Mouse (Mus musculus) liver, embryonic 16.5 days (tissue): ENCODE measurements around the gene Pla2g4a. TPM values are rescaled to one million over a fixed set of nuclear protein-coding genes. Genes with fewer than 3 reads are reported as not detected.

Experiments
- ATAC-seq: fragments of 200-750 bp; cut with Nextera tagmentation; 2 replicates; pipeline ENCODE4 v1.8.0; 2017; ENCODE audit warnings: low read depth, mild to moderate bottlenecking, moderate number of reproducible peaks, moderate library complexity
- H3K27ac ChIP-seq: fragments of 300-500 bp; sonication (generic); 2 replicates; pipeline ENCODE4 v1.5.1; 2014; ENCODE audit warnings: mild to moderate bottlenecking, low read length
- H3K27me3 ChIP-seq: fragments of 300-500 bp; sonication (generic); 2 replicates; pipeline ENCODE4 v1.6.1; 2014; ENCODE audit warnings: low read depth, low read length, mixed read lengths; ENCODE audit not compliant: control insufficient read depth, insufficient read depth
- H3K36me3 ChIP-seq: fragments of 300-500 bp; sonication (generic); 2 replicates; pipeline ENCODE4 v1.6.1; 2014; ENCODE audit warnings: mild to moderate bottlenecking; ENCODE audit not compliant: control insufficient read depth, insufficient read depth
- H3K4me1 ChIP-seq: fragments of 300-500 bp; sonication (generic); 2 replicates; pipeline ENCODE4 v1.6.1; 2014; ENCODE audit warnings: low read depth, low read length, mixed read lengths; ENCODE audit not compliant: control insufficient read depth
- H3K4me2 ChIP-seq: fragments of 300-500 bp; sonication (generic); 2 replicates; pipeline ENCODE4 v1.6.1; 2014; ENCODE audit warnings: low read depth, low read length, mixed read lengths
- H3K4me3 ChIP-seq: fragments of 300-500 bp; sonication (generic); 2 replicates; pipeline ENCODE4 v1.5.1; 2014; ENCODE audit warnings: low read depth, mild to moderate bottlenecking, low read length
- H3K9ac ChIP-seq: fragments of 300-500 bp; sonication (generic); 2 replicates; pipeline ENCODE4 v1.6.1; 2014; ENCODE audit warnings: low read depth, low read length
- H3K9me3 ChIP-seq: fragments of 300-500 bp; sonication (generic); replicated peaks from 2 replicates; pipeline ENCODE4 v1.6.1; 2016; ENCODE audit warnings: low read length; ENCODE audit not compliant: control insufficient read depth
- WGBS: fragments of 180-500 bp; shearing (Covaris S2); extraction: QIAGEN DNeasy Blood & Tissue Kit; methylation state at CpG from one replicate; pipeline ENCODE4 v1.1.7; 2014; ENCODE audit not compliant: insufficient replicate concordance; 5-methylcytosine and 5-hydroxymethylcytosine counted together
- polyA plus RNA-seq: library from polyadenylated mRNA; unstranded; fragments of >200 nt; fragmentation: Nextera tagmentation; extraction: Ambion mirVana; gene quantifications from 2 replicates; pipeline ENCODE4 v1.2.1, GENCODE M21; 2015

Gene Pla2g4a
- polyA plus RNA-seq, 1 experiment from 2014 or later: 5.7 TPM

DNA sequence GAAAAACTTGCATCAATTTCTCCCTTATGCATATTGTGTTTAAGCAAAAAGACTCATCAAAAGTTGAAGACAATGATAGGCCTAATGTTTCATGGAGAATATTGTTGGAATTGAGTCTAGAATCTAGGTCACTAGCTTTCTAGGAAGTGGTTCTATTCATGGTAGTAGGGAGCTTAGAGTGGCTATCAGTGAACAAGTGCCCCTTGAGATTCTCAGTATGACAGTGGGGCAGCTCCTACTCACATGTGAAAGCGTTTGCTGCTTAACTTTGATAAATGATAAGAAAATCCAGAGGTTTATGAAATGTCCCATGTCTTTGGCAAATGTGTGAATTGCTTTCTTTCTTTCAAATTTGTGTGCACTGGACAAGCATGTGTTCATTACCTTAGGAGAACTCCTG, 2.0 kb downstream of the Pla2g4a start:
- Histone ChIP-seq H3K9ac (no peak overlapping the region), H3K27ac (no peak overlapping the region), H3K4me2 (no peak overlapping the region), H3K27me3 (no peaks in the 10 kb centered on the region), H3K4me3 (no peak overlapping the region), H3K4me1 (no peaks in the 10 kb centered on the region; the same call in 1 of the 2 replicates), H3K36me3 (no peaks in the 10 kb centered on the region), H3K9me3 (no peaks in the 10 kb centered on the region)
- ATAC-seq: no peak
- WGBS: 6% methylated on average over 1 of the region's 1 CpGs

DNA sequence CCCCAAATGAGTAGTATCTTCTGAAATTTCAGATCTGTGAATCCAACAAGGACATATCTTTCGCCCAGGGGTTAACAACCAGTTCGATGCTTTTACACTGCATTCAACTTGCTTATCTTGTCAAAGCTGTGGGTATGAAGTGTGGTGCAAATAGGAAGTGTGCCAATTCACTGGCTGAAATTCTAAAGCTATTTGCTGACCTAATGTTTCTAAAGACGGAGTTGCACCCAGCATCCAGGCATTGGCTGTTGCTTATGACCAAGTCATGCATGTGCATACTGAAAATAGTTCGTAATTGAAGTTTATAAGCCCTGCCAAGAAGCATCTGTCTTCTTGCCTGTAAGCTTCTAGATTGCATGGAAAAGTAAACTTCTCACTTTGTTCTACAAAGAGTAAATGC, 5.6 kb downstream of the Pla2g4a start:
- no peak overlapping the region for H3K9ac ChIP-seq
- H3K4me1 ChIP-seq: no peaks in the 10 kb centered on the region; the same call in 1 of the 2 replicates
- no peaks in the 10 kb centered on the region for H3K36me3 ChIP-seq
- 20% methylated on average over 4 of the region's 4 CpGs for WGBS
- H3K27me3 ChIP-seq: no peaks in the 10 kb centered on the region
- H3K27ac ChIP-seq: no peak overlapping the region
- no peak overlapping the region for H3K4me2 ChIP-seq
- H3K9me3 ChIP-seq: no peaks in the 10 kb centered on the region
- ATAC-seq: peak; percentile 24
- H3K4me3 ChIP-seq: no peak overlapping the region

DNA sequence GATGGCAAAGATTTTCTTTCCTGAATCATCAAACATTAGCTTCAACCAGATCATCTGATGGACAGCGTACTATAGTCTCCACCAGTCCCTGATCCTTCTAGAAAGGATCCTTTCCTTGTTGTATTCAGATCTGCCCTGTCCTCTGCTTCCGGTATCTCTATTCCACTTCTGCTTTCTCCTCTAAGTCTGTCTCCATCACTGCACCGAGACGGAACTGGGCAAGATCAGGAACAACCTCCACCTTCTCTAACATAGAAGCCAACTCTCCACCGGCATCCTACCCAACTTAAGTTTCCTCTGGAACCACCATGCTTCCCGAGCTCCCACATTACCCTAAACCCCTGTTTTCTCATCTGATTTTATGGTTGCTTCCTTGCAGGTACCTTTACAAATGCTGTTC, 7.1 kb downstream of the Pla2g4a start:
- no peak overlapping the region for H3K9ac ChIP-seq
- no peak overlapping the region for H3K27ac ChIP-seq
- no peaks in the 10 kb centered on the region; the same call in 1 of the 2 replicates for H3K4me1 ChIP-seq
- no peak overlapping the region for H3K4me2 ChIP-seq
- H3K4me3 ChIP-seq: no peak overlapping the region
- ATAC-seq: peak; percentile 51
- WGBS: 35% methylated on average over 6 of the region's 6 CpGs
- H3K9me3 ChIP-seq: no peaks in the 10 kb centered on the region
- no peaks in the 10 kb centered on the region for H3K27me3 ChIP-seq
- no peaks in the 10 kb centered on the region for H3K36me3 ChIP-seq

DNA sequence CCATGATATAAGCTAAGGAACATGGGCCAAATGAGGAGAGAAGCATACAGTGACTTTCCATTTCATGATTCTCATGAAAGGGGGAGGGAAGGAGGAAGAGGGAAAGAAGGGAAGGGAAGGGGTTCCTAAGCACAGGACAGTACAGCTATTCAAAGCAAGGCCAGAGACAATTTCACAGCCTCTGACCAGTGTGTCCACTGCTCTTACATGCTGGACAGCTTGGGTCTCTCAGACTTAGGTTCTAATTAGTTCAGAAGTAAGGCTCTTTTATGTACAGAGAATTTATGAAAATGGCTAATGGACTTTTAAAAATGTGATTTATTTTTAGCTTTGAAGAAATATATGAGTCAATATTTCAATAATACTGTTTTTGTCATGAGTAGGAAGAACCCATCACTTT, 9.0 kb downstream of the Pla2g4a start:
- H3K4me1 ChIP-seq: peaks cover 8% of the 10 kb centered on the region
- ATAC-seq: no peak
- no peak overlapping the region for H3K9ac ChIP-seq

DNA sequence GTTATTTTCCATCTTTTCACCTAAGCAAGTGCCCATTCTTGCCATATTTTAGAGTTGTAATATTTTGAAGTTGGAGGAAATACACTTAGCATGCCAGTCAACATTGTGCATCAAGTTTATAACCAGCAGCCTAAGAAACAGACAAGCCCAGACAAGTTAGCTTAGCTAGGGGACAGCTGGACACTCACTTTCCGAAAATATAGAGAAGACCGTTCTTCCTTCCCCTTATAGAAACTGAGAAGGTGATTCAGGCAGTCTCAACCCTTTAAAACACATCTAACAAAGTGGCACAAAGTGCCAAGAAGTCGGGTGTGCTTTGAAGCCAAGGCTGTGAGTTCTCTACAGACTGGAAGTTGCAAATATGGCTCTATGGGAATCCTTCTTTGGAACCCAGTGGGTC, 10.4 kb downstream of the Pla2g4a start:
- no peak overlapping the region for H3K9ac ChIP-seq
- H3K9me3 ChIP-seq: no peaks in the 10 kb centered on the region
- H3K4me2 ChIP-seq: no peak overlapping the region
- no peak overlapping the region for H3K27ac ChIP-seq
- peaks cover 8% of the 10 kb centered on the region for H3K4me1 ChIP-seq
- ATAC-seq: no peak
- 38% methylated on average over 3 of the region's 3 CpGs for WGBS
- H3K4me3 ChIP-seq: no peak overlapping the region
- H3K36me3 ChIP-seq: no peaks in the 10 kb centered on the region
- H3K27me3 ChIP-seq: no peaks in the 10 kb centered on the region

More for the DNA sequence above, 9.0 kb downstream of the Pla2g4a start:
- H3K4me2 ChIP-seq: no peak overlapping the region
- no peaks in the 10 kb centered on the region for H3K9me3 ChIP-seq
- no peak overlapping the region for H3K4me3 ChIP-seq
- no peak overlapping the region for H3K27ac ChIP-seq
- no peaks in the 10 kb centered on the region for H3K27me3 ChIP-seq
- no peaks in the 10 kb centered on the region for H3K36me3 ChIP-seq

DNA sequence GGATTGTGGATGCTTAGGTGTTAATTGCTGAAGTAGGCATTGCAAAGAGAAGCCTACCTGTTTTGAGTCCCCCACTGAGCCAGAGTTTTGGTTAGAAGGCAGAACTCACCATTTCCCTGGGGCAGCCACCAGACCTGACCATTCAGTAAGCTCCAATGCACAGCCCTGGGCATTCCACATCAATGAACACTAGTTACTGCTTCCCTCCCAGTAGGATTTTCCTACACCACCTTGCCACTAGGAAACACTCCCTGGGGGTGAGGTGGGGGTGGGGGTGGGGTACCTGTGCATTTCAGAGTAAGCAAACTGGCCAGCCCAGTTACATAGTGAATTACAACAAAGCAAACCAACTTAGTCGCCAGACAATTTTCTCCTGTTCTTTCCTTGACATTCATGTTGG, 10.8 kb downstream of the Pla2g4a start:
- no peak for ATAC-seq

DNA sequence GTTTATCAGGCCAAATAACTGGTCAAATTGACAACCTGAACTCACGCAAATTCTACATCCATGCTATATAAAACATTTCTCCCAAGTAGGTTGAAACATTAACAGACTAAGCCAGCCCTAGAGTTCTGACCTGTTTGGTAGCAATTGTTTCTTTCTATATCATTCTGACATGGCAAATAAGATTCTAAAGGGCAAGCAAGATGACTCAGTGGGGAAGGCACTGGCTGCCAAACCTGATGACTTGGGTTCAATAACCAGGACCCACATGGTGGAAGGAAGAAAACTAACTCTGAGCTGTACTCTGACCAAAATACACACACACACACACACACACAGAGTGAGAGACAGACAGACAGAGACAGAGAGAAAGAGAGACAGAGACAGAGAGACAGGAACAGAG, 11.8 kb downstream of the Pla2g4a start:
- Histone ChIP-seq H3K4me1 (peaks cover 8% of the 10 kb centered on the region), H3K9me3 (no peaks in the 10 kb centered on the region), H3K27me3 (no peaks in the 10 kb centered on the region), H3K4me3 (no peak overlapping the region), H3K36me3 (no peaks in the 10 kb centered on the region), H3K9ac (no peak overlapping the region), H3K4me2 (no peak overlapping the region), H3K27ac (no peak overlapping the region)
- no peak for ATAC-seq
- WGBS: 71% methylated on average over 1 of the region's 1 CpGs

More for the DNA sequence above, 10.8 kb downstream of the Pla2g4a start:
- Histone ChIP-seq H3K9ac (no peak overlapping the region), H3K9me3 (no peaks in the 10 kb centered on the region), H3K27ac (no peak overlapping the region), H3K27me3 (no peaks in the 10 kb centered on the region), H3K4me3 (no peak overlapping the region), H3K36me3 (no peaks in the 10 kb centered on the region), H3K4me2 (no peak overlapping the region), H3K4me1 (peaks cover 8% of the 10 kb centered on the region)
- WGBS: 44% methylated on average over 1 of the region's 1 CpGs

DNA sequence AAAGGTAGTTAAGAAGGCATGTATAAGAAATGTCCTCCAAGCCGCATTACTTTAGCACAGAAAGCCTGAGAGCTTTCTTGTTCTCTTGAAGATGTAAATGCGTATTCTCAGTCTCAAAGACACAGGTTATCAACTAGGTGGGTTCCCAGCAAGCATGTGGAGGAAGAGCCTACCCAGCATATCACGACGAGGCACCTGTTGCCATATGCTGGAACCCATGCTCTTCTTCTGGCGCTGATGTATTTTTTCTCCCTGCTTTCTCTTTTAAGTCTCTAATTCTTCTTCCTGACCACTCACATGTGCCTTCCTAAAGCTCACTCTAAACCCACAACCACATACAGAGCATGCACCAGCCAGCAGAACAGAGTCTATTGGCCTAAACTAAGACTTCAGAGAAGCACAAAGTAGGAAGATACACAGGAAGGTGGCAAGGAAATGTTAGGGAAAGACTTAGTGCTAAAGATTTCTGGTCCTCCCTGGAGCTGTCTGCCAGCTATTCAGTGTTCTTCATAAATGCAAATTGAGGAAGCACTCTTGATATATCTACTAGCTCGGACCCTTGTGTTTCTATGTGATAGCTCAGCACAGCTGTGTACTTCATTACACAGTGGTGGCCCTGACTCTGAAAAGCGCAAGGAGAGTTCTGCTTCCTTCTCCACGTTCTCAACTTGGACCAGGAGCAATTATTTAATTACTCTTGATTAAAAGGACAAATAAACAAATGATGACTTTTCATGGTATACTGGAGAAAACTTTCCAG, 12.8 kb downstream of the Pla2g4a start:
- peaks cover 8% of the 10 kb centered on the region for H3K4me1 ChIP-seq
- WGBS: 32% methylated on average over 8 of the region's 8 CpGs
- peak; percentile 37; the same call in 1 of the 2 replicates for ATAC-seq
- H3K36me3 ChIP-seq: no peaks in the 10 kb centered on the region
- no peak overlapping the region for H3K9ac ChIP-seq
- no peak overlapping the region for H3K27ac ChIP-seq
- H3K4me2 ChIP-seq: no peak overlapping the region
- H3K27me3 ChIP-seq: no peaks in the 10 kb centered on the region
- H3K9me3 ChIP-seq: no peaks in the 10 kb centered on the region
- no peak overlapping the region for H3K4me3 ChIP-seq

DNA sequence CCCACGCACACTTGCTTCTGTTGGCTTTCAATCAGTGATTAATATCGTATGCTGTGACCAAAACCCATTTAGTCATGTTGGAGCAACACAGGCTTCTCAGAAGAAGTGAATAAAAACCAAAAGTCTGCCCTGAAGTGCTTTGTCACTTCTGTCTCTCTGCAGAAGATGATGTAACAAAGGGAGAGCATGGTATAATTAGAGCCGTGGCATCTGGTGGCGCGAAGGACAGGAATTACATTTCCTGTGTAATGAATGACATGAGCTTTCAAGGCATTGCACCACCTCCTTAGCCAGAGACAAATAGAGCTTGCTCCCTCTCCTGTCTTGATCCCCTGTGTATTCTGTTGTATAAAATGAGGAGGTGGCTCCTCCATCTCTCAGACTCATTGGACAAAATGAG, 14.1 kb downstream of the Pla2g4a start:
- WGBS: 29% methylated on average over 5 of the region's 5 CpGs
- H3K4me2 ChIP-seq: 0 out of 2 replicates have a peak overlapping the region, but pooled peaks have one; percentile 17

More for the DNA sequence above, 14.1 kb downstream of the Pla2g4a start:
- H3K27ac ChIP-seq: no peak overlapping the region
- H3K4me3 ChIP-seq: no peak overlapping the region
- H3K36me3 ChIP-seq: no peaks in the 10 kb centered on the region
- H3K9me3 ChIP-seq: no peaks in the 10 kb centered on the region
- no peak overlapping the region for H3K9ac ChIP-seq
- 0 out of 2 replicates have a peak, but pooled peaks have one; percentile 9 for ATAC-seq
- peaks cover 8% of the 10 kb centered on the region for H3K4me1 ChIP-seq
- no peaks in the 10 kb centered on the region for H3K27me3 ChIP-seq
